Mouse (Mus musculus): ENCODE measurements at regions not wholly inside any gene's neighbourhood (a gene's known extent, or its start where the extent isn't known, plus 50 kb on each side); places are given as distances from the start of the nearest gene placed in this dataset.

DNA sequence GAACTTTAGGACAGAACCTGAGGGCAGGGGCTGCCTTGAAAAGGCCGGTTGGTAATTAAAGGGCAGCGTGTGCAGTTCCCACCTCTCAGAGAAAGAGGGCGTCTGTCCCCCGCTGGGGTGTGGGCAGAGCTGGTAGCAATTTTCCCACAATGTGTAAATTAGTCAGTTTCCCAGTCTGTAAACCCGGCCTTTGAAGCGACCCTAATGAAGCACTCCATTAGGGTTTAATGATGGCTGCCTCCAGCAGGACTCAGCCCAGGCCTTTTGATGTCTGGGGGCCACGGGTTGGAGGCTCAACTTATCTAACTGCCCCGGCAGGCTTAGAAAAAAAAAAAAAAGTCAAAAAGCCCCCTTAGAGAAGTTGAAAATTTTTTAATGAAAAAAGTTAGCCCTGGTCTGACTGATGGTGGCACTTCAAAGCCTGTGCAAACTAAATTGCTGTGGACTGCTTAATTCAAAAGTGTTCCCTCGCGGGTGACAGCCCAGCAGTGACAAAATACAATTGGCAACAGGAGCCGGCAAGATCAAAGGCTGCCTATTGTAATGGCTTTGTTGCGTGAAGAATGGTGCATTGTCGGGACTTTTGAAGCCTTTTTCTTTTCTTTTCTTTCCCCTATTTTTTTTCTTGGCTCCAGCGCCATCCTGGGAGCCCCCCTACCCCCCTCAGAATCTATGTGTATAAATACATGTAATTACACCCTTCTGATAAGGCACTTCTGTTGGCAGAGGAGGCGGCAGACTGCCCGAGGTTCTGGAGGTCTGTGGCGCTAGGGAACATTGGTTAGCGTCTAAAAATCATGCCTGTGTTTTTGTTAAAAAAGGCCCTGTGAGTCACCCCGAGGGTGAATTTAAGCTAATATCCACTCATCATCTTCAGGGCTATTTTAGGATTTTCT lies 71.3 kb upstream of the Msx1 start:
- H3K4me3 ChIP-seq = no peak overlapping the region
- no peak overlapping the region for H3K9ac ChIP-seq (replicated peaks)
- H3K27me3 ChIP-seq = peaks cover 81% of the 10 kb centered on the region
- H3K27ac ChIP-seq (replicated peaks) = peak overlapping the region; percentile 47; the same call in 1 of the 2 replicates
- peak overlapping the region; percentile 23 for H3K4me2 ChIP-seq (replicated peaks)
- peak; percentile 63 for ATAC-seq (ENCODE audit: low FRiP score, low read depth)
- no peaks in the 10 kb centered on the region for H3K9me3 ChIP-seq
- under 1% methylated on average over 19 of the region's 19 CpGs for WGBS
- H3K4me1 ChIP-seq = peaks cover 57% of the 10 kb centered on the region
- H3K36me3 ChIP-seq = no peaks in the 10 kb centered on the region

DNA sequence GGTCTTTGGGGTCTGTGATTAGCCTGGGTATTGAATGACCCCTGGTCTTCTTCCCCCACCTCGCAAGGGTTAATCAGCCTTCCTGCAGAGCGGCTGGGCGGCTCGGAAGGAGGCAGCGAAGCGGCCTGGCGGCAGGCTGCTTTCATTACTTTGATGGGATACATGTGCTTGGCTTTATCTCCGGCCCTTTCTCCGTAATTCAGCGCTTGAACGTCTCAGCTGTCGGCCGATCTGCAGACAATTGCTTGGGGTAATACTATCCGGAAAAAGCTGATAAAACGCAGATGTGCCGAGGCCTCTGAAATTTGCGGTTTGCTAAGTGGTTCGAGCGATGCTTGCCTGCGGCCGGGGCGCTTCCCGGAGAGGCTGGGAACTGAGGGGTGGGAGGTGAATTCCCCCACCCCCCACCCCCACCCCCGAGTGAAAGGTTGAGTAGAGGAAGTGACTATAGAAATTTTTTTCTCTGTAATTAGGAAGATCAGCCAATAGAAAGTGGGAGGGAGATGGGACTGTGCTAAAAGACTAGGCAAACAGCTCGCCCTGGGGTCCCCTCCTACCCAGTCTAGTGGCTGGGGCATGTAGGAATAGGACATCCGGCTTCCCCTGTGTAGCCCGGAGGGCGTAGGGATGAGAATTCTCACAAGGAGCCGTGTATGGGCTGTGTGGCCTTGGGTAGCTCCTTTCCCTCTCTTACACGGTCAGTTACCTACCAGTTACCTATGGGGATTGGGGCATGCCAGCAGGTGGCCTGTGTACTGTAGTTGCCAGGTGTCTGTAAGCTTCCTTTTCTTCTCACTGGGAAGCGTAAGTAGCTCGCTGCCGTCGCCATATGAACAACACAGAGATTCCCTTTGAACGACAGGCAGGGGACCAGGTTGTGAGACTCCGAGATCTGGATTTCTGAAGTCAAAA lies 69.5 kb upstream of the Msx1 start:
- Histone ChIP-seq H3K9me3 (no peaks in the 10 kb centered on the region), H3K27ac (replicated peaks) (peak overlapping the region; percentile 1), H3K4me1 (peaks cover 57% of the 10 kb centered on the region), H3K9ac (replicated peaks) (no peak overlapping the region), H3K27me3 (peaks cover 82% of the 10 kb centered on the region), H3K36me3 (no peaks in the 10 kb centered on the region), H3K4me3 (peak overlapping the region; percentile 15), H3K4me2 (replicated peaks) (peak overlapping the region; percentile 45)
- WGBS = 2% methylated on average over 36 of the region's 36 CpGs
- ATAC-seq (ENCODE audit: low FRiP score, low read depth) = peak; percentile 57

DNA sequence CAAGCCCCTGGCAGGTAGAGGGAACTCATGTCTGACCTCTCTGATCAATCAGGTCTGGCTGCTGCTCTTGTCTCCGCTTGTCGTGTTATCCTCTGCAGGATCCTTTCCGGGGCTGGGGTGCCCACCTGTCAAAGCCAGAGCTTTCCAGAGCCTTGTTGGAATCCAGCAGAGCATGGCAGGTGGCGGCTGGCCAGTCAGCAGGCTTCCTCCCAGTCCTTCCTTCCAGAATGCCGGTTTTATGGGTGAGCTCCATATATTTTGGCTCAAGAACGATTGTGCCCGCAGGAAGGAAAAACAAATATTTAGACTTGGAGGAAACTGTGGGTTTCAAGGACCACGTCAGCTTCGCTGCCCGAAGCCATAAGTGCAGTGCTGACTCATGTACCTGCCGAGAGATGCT lies 66.3 kb upstream of the Msx1 start:
- no peak overlapping the region for H3K4me2 ChIP-seq (replicated peaks)
- no peak overlapping the region for H3K4me3 ChIP-seq
- no peak overlapping the region for H3K27ac ChIP-seq (replicated peaks)
- H3K9me3 ChIP-seq = no peaks in the 10 kb centered on the region
- WGBS = 68% methylated on average over 11 of the region's 11 CpGs
- H3K36me3 ChIP-seq = no peaks in the 10 kb centered on the region
- H3K4me1 ChIP-seq = peaks cover 28% of the 10 kb centered on the region
- H3K27me3 ChIP-seq = peaks cover 87% of the 10 kb centered on the region
- H3K9ac ChIP-seq (replicated peaks) = no peak overlapping the region
- ATAC-seq (ENCODE audit: low FRiP score, low read depth) = no peak

DNA sequence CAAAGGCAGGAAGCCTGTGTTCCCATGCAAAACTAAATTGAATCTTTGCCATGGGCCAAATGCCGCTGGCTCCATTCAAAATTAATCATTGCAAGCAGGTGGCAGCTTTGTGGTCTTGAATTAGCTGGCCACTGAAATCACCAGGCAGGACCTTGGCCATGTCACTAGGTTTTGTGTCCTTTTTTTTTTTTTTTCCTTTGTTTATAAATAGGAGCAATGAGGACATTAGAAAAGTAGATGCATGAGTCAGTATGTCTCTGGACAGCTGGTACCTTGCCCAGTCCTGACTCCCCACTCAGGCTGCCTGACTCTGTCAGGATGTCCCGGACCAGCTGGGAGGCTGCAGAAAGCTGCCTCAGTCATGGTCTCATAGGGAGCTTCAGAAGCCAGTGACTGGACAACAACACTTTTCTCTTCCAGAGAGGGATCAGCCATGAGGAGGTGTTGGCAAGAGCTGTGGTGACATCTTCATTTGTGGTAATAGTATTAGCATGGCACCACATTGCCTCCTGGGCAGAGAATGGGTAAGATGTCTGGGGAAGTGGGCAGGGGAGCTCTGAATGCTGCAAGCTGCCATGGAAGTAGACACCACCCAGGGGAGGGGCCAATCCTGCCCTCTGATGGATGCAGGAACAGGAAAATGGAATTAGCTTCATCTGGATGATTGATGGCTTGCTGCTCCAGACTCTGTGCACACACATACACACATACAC lies 55.4 kb upstream of the Msx1 start:
- ATAC-seq (ENCODE audit: low FRiP score, low read depth) = no peak
- WGBS = 74% methylated on average over 2 of the region's 2 CpGs

DNA sequence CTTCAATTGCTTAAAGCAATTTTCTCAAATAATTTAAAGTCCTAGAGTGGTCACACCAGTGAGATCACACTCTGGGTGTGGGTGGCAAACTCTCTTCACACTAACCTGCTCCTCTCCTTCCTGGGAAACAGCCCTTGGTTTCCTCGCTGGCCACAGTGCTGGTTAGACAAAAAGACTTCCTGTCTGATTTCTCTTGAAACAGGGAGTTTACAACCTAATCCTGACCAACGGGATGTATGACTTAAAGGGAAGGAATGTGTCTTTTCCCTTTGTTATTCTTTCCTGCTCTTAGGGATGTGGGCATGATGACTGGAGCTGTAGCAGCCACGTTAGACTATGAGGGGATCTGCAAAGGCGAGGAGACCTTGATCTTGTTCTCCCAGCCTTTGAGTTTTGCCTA lies 51.9 kb upstream of the Msx1 start:
- no peaks in the 10 kb centered on the region for H3K36me3 ChIP-seq
- H3K27ac ChIP-seq (replicated peaks) = no peak overlapping the region
- H3K27me3 ChIP-seq = peaks cover 10% of the 10 kb centered on the region; the same call in 1 of the 2 replicates
- H3K4me3 ChIP-seq = no peak overlapping the region
- WGBS = 72% methylated on average over 4 of the region's 4 CpGs
- no peaks in the 10 kb centered on the region for H3K4me1 ChIP-seq
- no peak overlapping the region for H3K4me2 ChIP-seq (replicated peaks)
- no peak overlapping the region for H3K9ac ChIP-seq (replicated peaks)
- ATAC-seq (ENCODE audit: low FRiP score, low read depth) = no peak
- H3K9me3 ChIP-seq = no peaks in the 10 kb centered on the region

More for the DNA sequence above, 55.4 kb upstream of the Msx1 start:
- no peaks in the 10 kb centered on the region for H3K36me3 ChIP-seq
- H3K27me3 ChIP-seq = peaks cover 16% of the 10 kb centered on the region
- H3K4me2 ChIP-seq (replicated peaks) = no peak overlapping the region
- H3K4me1 ChIP-seq = no peaks in the 10 kb centered on the region
- H3K9ac ChIP-seq (replicated peaks) = no peak overlapping the region
- no peak overlapping the region for H3K4me3 ChIP-seq
- no peak overlapping the region for H3K27ac ChIP-seq (replicated peaks)
- H3K9me3 ChIP-seq = no peaks in the 10 kb centered on the region

DNA sequence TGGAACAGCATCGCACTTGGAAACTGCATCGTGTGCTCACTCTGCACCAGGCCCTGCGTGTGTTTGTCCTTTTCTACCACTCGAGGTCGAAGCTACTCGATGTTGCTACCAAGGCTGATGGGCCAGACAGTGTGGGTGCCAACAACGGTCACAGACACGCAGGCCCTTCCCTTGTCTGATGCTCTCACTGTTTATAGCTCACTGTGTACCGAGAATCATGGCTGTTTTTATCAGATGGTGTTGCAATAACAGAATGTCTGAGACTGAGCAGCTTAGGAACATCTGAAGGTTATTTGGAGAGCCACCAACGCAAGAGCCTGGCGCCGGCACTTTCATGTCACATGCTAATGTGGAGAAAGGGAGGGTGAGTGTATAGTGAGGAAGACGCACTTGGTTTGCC lies 51.1 kb upstream of the Msx1 start:
- Histone ChIP-seq H3K4me3 (no peak overlapping the region), H3K4me1 (no peaks in the 10 kb centered on the region), H3K27ac (replicated peaks) (no peak overlapping the region), H3K36me3 (no peaks in the 10 kb centered on the region), H3K9ac (replicated peaks) (no peak overlapping the region), H3K4me2 (replicated peaks) (no peak overlapping the region), H3K27me3 (peaks cover 13% of the 10 kb centered on the region), H3K9me3 (no peaks in the 10 kb centered on the region)
- 93% methylated on average over 13 of the region's 13 CpGs for WGBS
- ATAC-seq (ENCODE audit: low FRiP score, low read depth) = no peak

DNA sequence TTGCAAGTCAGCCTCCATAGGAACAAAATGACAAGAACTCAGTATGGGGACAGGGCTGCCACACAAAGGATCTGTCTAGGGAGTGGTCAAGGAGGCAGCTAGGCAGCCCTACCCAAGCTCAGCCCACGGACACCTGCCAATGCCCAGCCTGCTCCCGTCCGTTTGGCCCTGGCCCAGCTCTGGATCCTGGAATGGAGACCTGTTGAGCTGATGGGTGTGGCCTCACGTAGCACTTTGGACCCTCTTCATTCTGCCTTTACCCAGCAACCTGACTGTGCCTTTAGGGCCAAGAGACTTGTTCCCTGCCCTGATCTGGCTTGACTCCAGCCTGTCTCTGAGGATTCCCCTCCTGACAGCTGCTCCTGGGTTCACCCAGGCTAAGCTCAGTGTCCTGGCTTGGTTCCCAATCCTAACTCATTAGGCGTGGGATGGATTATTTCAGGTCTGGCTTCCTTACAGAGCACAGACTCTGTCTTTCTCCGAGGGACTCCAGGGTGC lies 50.5 kb upstream of the Msx1 start:
- 76% methylated on average over 6 of the region's 6 CpGs for WGBS
- no peak for ATAC-seq (ENCODE audit: low FRiP score, low read depth)
- Histone ChIP-seq H3K4me3 (no peak overlapping the region), H3K4me1 (no peaks in the 10 kb centered on the region), H3K27ac (replicated peaks) (no peak overlapping the region), H3K4me2 (replicated peaks) (no peak overlapping the region), H3K9me3 (no peaks in the 10 kb centered on the region), H3K9ac (replicated peaks) (no peak overlapping the region), H3K27me3 (peaks cover 13% of the 10 kb centered on the region), H3K36me3 (no peaks in the 10 kb centered on the region)

Data from midbrain, embryonic 12.5 days (tissue).